Mouse (Mus musculus): ENCODE data around the gene Sesn3. TPM values are rescaled to one million over a fixed set of nuclear protein-coding genes. Genes with fewer than 3 reads are reported as not detected.

Sesn3 gene
- polyA plus RNA-seq, 1 experiment from 2014 or later, result 18.2 TPM

- Histone ChIP-seq H3K27ac (no peak overlapping the region), H3K27me3 (no peaks in the 10 kb centered on the region), H3K4me1 (peaks cover 6% of the 10 kb centered on the region; the same call in 1 of the 2 replicates), H3K9ac (no peak overlapping the region), H3K9me3 (no peaks in the 10 kb centered on the region), H3K4me3 (no peak overlapping the region), H3K36me3 (0 out of 2 replicates have a peak, but pooled peaks cover 3% of the 10 kb centered on the region), H3K4me2 (no peak overlapping the region)
- 69% methylated on average over 1 of the region's 1 CpGs for WGBS
- ATAC-seq (ENCODE audit: insufficient number of reproducible peaks, low FRiP score, low TSS enrichment, low read depth), result no peak
These were observed 12.4 kb downstream of the Sesn3 start for GRCm38 (mm10) chr9:14287234-14287633.

GRCm38 (mm10) chr9:14288500-14288899 lies 13.6 kb downstream of the Sesn3 start:
- Histone ChIP-seq H3K9ac (no peak overlapping the region), H3K27ac (no peak overlapping the region), H3K4me1 (peaks cover 6% of the 10 kb centered on the region; the same call in 1 of the 2 replicates), H3K4me3 (no peak overlapping the region), H3K4me2 (no peak overlapping the region), H3K36me3 (0 out of 2 replicates have a peak, but pooled peaks cover 3% of the 10 kb centered on the region), H3K27me3 (no peaks in the 10 kb centered on the region), H3K9me3 (no peaks in the 10 kb centered on the region)
- ATAC-seq (ENCODE audit: insufficient number of reproducible peaks, low FRiP score, low TSS enrichment, low read depth), result no peak

- Histone ChIP-seq H3K4me1 (0 out of 2 replicates have a peak, but pooled peaks cover 1% of the 10 kb centered on the region), H3K27me3 (no peaks in the 10 kb centered on the region), H3K36me3 (no peaks in the 10 kb centered on the region), H3K9ac (no peak overlapping the region), H3K4me3 (no peak overlapping the region), H3K4me2 (no peak overlapping the region), H3K9me3 (no peaks in the 10 kb centered on the region), H3K27ac (no peak overlapping the region)
- ATAC-seq (ENCODE audit: insufficient number of reproducible peaks, low FRiP score, low TSS enrichment, low read depth), result no peak
- WGBS, result 96% methylated on average over 1 of the region's 1 CpGs
These were observed 19.0 kb downstream of the Sesn3 start for GRCm38 (mm10) chr9:14293866-14294265.

GRCm38 (mm10) chr9:14295680-14296440 lies 21.0 kb downstream of the Sesn3 start:
- no peak for ATAC-seq (ENCODE audit: insufficient number of reproducible peaks, low FRiP score, low TSS enrichment, low read depth)

GRCm38 (mm10) chr9:14297204-14297603 lies 22.3 kb downstream of the Sesn3 start:
- H3K27me3 ChIP-seq, result no peaks in the 10 kb centered on the region
- H3K9me3 ChIP-seq, result no peaks in the 10 kb centered on the region
- H3K9ac ChIP-seq, result no peak overlapping the region

More at GRCm38 (mm10) chr9:14295680-14296440, 21.0 kb downstream of the Sesn3 start:
- Histone ChIP-seq H3K36me3 (no peaks in the 10 kb centered on the region), H3K4me3 (no peak overlapping the region), H3K4me2 (no peak overlapping the region), H3K27me3 (no peaks in the 10 kb centered on the region), H3K9me3 (no peaks in the 10 kb centered on the region), H3K4me1 (peaks cover 8% of the 10 kb centered on the region), H3K27ac (no peak overlapping the region), H3K9ac (no peak overlapping the region)
- WGBS, result 86% methylated on average over 8 of the region's 8 CpGs

GRCm38 (mm10) chr9:14299819-14300218 lies 25.0 kb downstream of the Sesn3 start:
- Histone ChIP-seq H3K4me2 (no peak overlapping the region), H3K4me1 (peaks cover 8% of the 10 kb centered on the region), H3K27ac (0 out of 2 replicates have a peak overlapping the region, but pooled peaks have one; percentile 14), H3K27me3 (no peaks in the 10 kb centered on the region), H3K9me3 (no peaks in the 10 kb centered on the region), H3K4me3 (no peak overlapping the region), H3K9ac (no peak overlapping the region), H3K36me3 (no peaks in the 10 kb centered on the region)
- ATAC-seq (ENCODE audit: insufficient number of reproducible peaks, low FRiP score, low TSS enrichment, low read depth), result no peak

More at GRCm38 (mm10) chr9:14297204-14297603, 22.3 kb downstream of the Sesn3 start:
- H3K4me1 ChIP-seq, result peaks cover 8% of the 10 kb centered on the region
- ATAC-seq (ENCODE audit: insufficient number of reproducible peaks, low FRiP score, low TSS enrichment, low read depth), result no peak
- H3K36me3 ChIP-seq, result no peaks in the 10 kb centered on the region
- 54% methylated on average over 5 of the region's 5 CpGs for WGBS
- no peak overlapping the region for H3K4me3 ChIP-seq
- no peak overlapping the region for H3K4me2 ChIP-seq
- H3K27ac ChIP-seq, result no peak overlapping the region

- WGBS, result 55% methylated on average over 6 of the region's 6 CpGs
- Histone ChIP-seq H3K27ac (no peak overlapping the region), H3K9ac (no peak overlapping the region), H3K4me1 (peaks cover 8% of the 10 kb centered on the region), H3K9me3 (no peaks in the 10 kb centered on the region), H3K4me2 (no peak overlapping the region), H3K36me3 (no peaks in the 10 kb centered on the region), H3K27me3 (no peaks in the 10 kb centered on the region), H3K4me3 (no peak overlapping the region)
- no peak for ATAC-seq (ENCODE audit: insufficient number of reproducible peaks, low FRiP score, low TSS enrichment, low read depth)
These were observed 25.9 kb downstream of the Sesn3 start for GRCm38 (mm10) chr9:14300795-14301194.

GRCm38 (mm10) chr9:14304262-14304968 lies 29.5 kb downstream of the Sesn3 start:
- H3K36me3 ChIP-seq, result peaks cover 27% of the 10 kb centered on the region
- WGBS, result 79% methylated on average over 9 of the region's 9 CpGs
- no peak overlapping the region for H3K9ac ChIP-seq
- ATAC-seq (ENCODE audit: insufficient number of reproducible peaks, low FRiP score, low TSS enrichment, low read depth), result no peak
- no peak overlapping the region for H3K27ac ChIP-seq
- H3K9me3 ChIP-seq, result no peaks in the 10 kb centered on the region
- no peak overlapping the region for H3K4me2 ChIP-seq
- no peaks in the 10 kb centered on the region for H3K27me3 ChIP-seq
- no peak overlapping the region for H3K4me3 ChIP-seq
- H3K4me1 ChIP-seq, result peaks cover 3% of the 10 kb centered on the region

- Histone ChIP-seq H3K36me3 (peaks cover 42% of the 10 kb centered on the region), H3K9me3 (no peaks in the 10 kb centered on the region), H3K4me3 (no peak overlapping the region), H3K4me1 (no peaks in the 10 kb centered on the region), H3K4me2 (no peak overlapping the region), H3K27ac (no peak overlapping the region), H3K27me3 (no peaks in the 10 kb centered on the region), H3K9ac (no peak overlapping the region)
- ATAC-seq (ENCODE audit: insufficient number of reproducible peaks, low FRiP score, low TSS enrichment, low read depth), result no peak
- 91% methylated on average over 3 of the region's 3 CpGs for WGBS
These were observed 32.5 kb downstream of the Sesn3 start for GRCm38 (mm10) chr9:14307341-14307740.

- no peaks in the 10 kb centered on the region for H3K27me3 ChIP-seq
- no peak overlapping the region for H3K9ac ChIP-seq
- no peaks in the 10 kb centered on the region for H3K4me1 ChIP-seq
- H3K4me2 ChIP-seq, result no peak overlapping the region
- H3K27ac ChIP-seq, result no peak overlapping the region
- ATAC-seq (ENCODE audit: insufficient number of reproducible peaks, low FRiP score, low TSS enrichment, low read depth), result no peak
- 77% methylated on average over 3 of the region's 3 CpGs for WGBS
- peaks cover 67% of the 10 kb centered on the region for H3K36me3 ChIP-seq
- H3K9me3 ChIP-seq, result no peaks in the 10 kb centered on the region
- H3K4me3 ChIP-seq, result no peak overlapping the region
These were observed 39.1 kb downstream of the Sesn3 start for GRCm38 (mm10) chr9:14313968-14314367.

GRCm38 (mm10) chr9:14314477-14314876 lies 39.6 kb downstream of the Sesn3 start:
- Histone ChIP-seq H3K9ac (no peak overlapping the region), H3K4me3 (no peak overlapping the region), H3K27me3 (no peaks in the 10 kb centered on the region), H3K9me3 (no peaks in the 10 kb centered on the region), H3K36me3 (peaks cover 67% of the 10 kb centered on the region), H3K4me1 (no peaks in the 10 kb centered on the region), H3K4me2 (no peak overlapping the region), H3K27ac (no peak overlapping the region)
- 89% methylated on average over 7 of the region's 7 CpGs for WGBS
- no peak for ATAC-seq (ENCODE audit: insufficient number of reproducible peaks, low FRiP score, low TSS enrichment, low read depth)

GRCm38 (mm10) chr9:14316618-14317017 lies 41.8 kb downstream of the Sesn3 start:
- H3K4me3 ChIP-seq, result no peak overlapping the region
- H3K4me1 ChIP-seq, result no peaks in the 10 kb centered on the region
- no peaks in the 10 kb centered on the region for H3K27me3 ChIP-seq
- no peak overlapping the region for H3K27ac ChIP-seq
- no peak for ATAC-seq (ENCODE audit: insufficient number of reproducible peaks, low FRiP score, low TSS enrichment, low read depth)
- H3K4me2 ChIP-seq, result no peak overlapping the region
- H3K9ac ChIP-seq, result no peak overlapping the region
- WGBS, result 97% methylated on average over 1 of the region's 1 CpGs
- peaks cover 67% of the 10 kb centered on the region for H3K36me3 ChIP-seq
- H3K9me3 ChIP-seq, result no peaks in the 10 kb centered on the region
